Mouse (Mus musculus) bone marrow macrophage, adult 2 months (primary cell): ENCODE measurements around the gene Rapgef5.

Source experiments
- CTCF ChIP-seq: IDR thresholded peaks from 2 replicates; pipeline ENCODE4 v1.5.1; 2012; ENCODE audit warnings: low read depth, mild to moderate bottlenecking, low read length, moderate library complexity
- POLR2A ChIP-seq: IDR thresholded peaks from 2 replicates; pipeline ENCODE4 v1.6.1; 2012; ENCODE audit warnings: mild to moderate bottlenecking, low read depth, low read length, borderline replicate concordance

- TF ChIP-seq POLR2A (no peak), CTCF (no peak)
Measured at GRCm38 (mm10) chr12:117605966-117606365, 89.7 kb downstream of the Rapgef5 start.
